Mouse (Mus musculus): ENCODE results near the gene Zfp775. TPM values are rescaled to one million over a fixed set of nuclear protein-coding genes. Genes with fewer than 3 reads are reported as not detected.
"Not testable (repeated sequence)": the region's sequence is repeated elsewhere in the genome, so short reads cannot be mapped to it uniquely, and the experiment has no call there.

Zfp775 gene
- total RNA-seq, 2 experiments from 2014 or later, result 6.8 to 9.5 TPM

- no peak for DNase-seq
These were observed 10.5 kb upstream of the Zfp775 start for GRCm38 (mm10) chr6:48591221-48591845.

- DNase-seq, result no peak
These were observed 10.0 kb upstream of the Zfp775 start for GRCm38 (mm10) chr6:48591871-48592270.

- peak; percentile 97 to 98 for DNase-seq
These were observed 8.5 kb upstream of the Zfp775 start, which contains the start of the genes Repin1 and Gm44965 for GRCm38 (mm10) chr6:48593158-48594042. Gene Repin1 (plus strand): TSS chr6:48593883. Gene Gm44965 (plus strand): TSS chr6:48593941.

- DNase-seq, result peak; percentile 56 to 57
These were observed 7.7 kb upstream of the Zfp775 start for GRCm38 (mm10) chr6:48594043-48594738.

- peak in 1 of 2 experiments; percentile 45 for DNase-seq
These were observed 6.6 kb upstream of the Zfp775 start for GRCm38 (mm10) chr6:48595278-48595677.

- no peak for DNase-seq
These were observed 5.2 kb upstream of the Zfp775 start for GRCm38 (mm10) chr6:48596545-48597232.

GRCm38 (mm10) chr6:48597233-48597625, 4.6 kb upstream of the Zfp775 start:
- DNase-seq, result no peak

GRCm38 (mm10) chr6:48600594-48600993, 1.3 kb upstream of the Zfp775 start:
- DNase-seq, result no peak

- peak; percentile 37 for DNase-seq
These were observed 348 bp downstream of the Zfp775 start for GRCm38 (mm10) chr6:48602080-48602741.

- DNase-seq, result peak; percentile 64 to 77
These were observed 6.3 kb downstream of the Zfp775 start for GRCm38 (mm10) chr6:48608124-48608523.

- no peak for DNase-seq
These were observed 7.6 kb downstream of the Zfp775 start for GRCm38 (mm10) chr6:48609512-48609911.

GRCm38 (mm10) chr6:48610657-48611056, 8.8 kb downstream of the Zfp775 start:
- DNase-seq, result no peak

- DNase-seq, result no peak
These were observed 11.6 kb downstream of the Zfp775 start for GRCm38 (mm10) chr6:48613464-48613863.

GRCm38 (mm10) chr6:48614756-48615155, 12.9 kb downstream of the Zfp775 start:
- no peak for DNase-seq

GRCm38 (mm10) chr6:48620031-48620430, 18.2 kb downstream of the Zfp775 start:
- DNase-seq, result no peak

GRCm38 (mm10) chr6:48622186-48622843, 20.5 kb downstream of the Zfp775 start:
- DNase-seq, result not testable (repeated sequence)

GRCm38 (mm10) chr6:48623460-48623859, 21.6 kb downstream of the Zfp775 start:
- DNase-seq, result peak; percentile 63 to 75

GRCm38 (mm10) chr6:48626464-48626863, 24.6 kb downstream of the Zfp775 start, which contains the start of gene AI854703:
Gene AI854703 (plus strand): TSS chr6:48626764.
- no peak for DNase-seq

GRCm38 (mm10) chr6:48626984-48627383, 25.1 kb downstream of the Zfp775 start:
- DNase-seq, result peak; percentile 68 to 79

- peak in 1 of 2 experiments; percentile 28 for DNase-seq
These were observed 25.7 kb downstream of the Zfp775 start for GRCm38 (mm10) chr6:48627511-48627924.

- no peak for DNase-seq
These were observed 26.5 kb downstream of the Zfp775 start for GRCm38 (mm10) chr6:48628377-48628776.
